Mouse (Mus musculus) small intestine, adult 2 months (tissue): ENCODE results near the gene Mdh2. TPM values are rescaled to one million over a fixed set of nuclear protein-coding genes. Genes with fewer than 3 reads are reported as not detected.
A peak's percentile ranks its signal among the peaks of the same experiment; 100 is the strongest.

Source experiments
- H3K27ac ChIP-seq: fragments of 200-500 bp; 2 replicates; pipeline ENCODE4 v1.5.1; 2012; ENCODE audit warnings: low read depth, low read length, control low read depth, inconsistent platforms; ENCODE audit not compliant: insufficient read depth
- H3K27me3 ChIP-seq: fragments of 200-500 bp; 2 replicates; pipeline ENCODE4 v1.6.1; 2012; ENCODE audit warnings: mild to moderate bottlenecking, moderate library complexity, low read length, inconsistent platforms; ENCODE audit not compliant: control insufficient read depth, insufficient read depth
- H3K36me3 ChIP-seq: fragments of 200-500 bp; 2 replicates; pipeline ENCODE4 v1.6.1; 2012; ENCODE audit warnings: mild to moderate bottlenecking, low read length, control low read depth, inconsistent platforms; ENCODE audit not compliant: control insufficient read depth, insufficient read depth
- H3K4me1 ChIP-seq: fragments of 200-500 bp; 2 replicates; pipeline ENCODE4 v1.6.1; 2012; ENCODE audit warnings: low read length, inconsistent platforms, mixed read lengths; ENCODE audit not compliant: control insufficient read depth, insufficient read depth, insufficient read length
- H3K4me3 ChIP-seq: fragments of 200-500 bp; 2 replicates; pipeline ENCODE4 v1.5.1; 2012; ENCODE audit warnings: low read depth, mild to moderate bottlenecking, control low read depth, inconsistent platforms, low read length, moderate library complexity
- CTCF ChIP-seq: fragments of 200-500 bp; IDR thresholded peaks from 2 replicates; pipeline ENCODE4 v1.5.1; 2012; ENCODE audit warnings: low read depth, mild to moderate bottlenecking, control low read depth, inconsistent platforms, low read length, moderate library complexity, mixed read lengths; ENCODE audit not compliant: insufficient replicate concordance, insufficient read length; ENCODE audit errors: extremely low read depth
- POLR2A ChIP-seq: fragments of 200-500 bp; IDR thresholded peaks from 2 replicates; pipeline ENCODE4 v1.6.1; 2012; ENCODE audit warnings: low read depth, mild to moderate bottlenecking, control low read depth, inconsistent platforms, low read length, moderate library complexity
- WGBS: fragments of 180-500 bp; shearing (Covaris S2); methylation state at CpG from one replicate; pipeline ENCODE4 v1.1.7; 2018; 5-methylcytosine and 5-hydroxymethylcytosine counted together
- polyA plus RNA-seq: library from polyadenylated mRNA; depleted of rRNA; stranded (reverse); fragments of >200 nt; gene quantifications from 2 replicates; pipeline ENCODE4 v1.2.3, GENCODE M21; 2012

The Mdh2 gene
- polyA plus RNA-seq, 1 experiment: 2,398 TPM

DNA sequence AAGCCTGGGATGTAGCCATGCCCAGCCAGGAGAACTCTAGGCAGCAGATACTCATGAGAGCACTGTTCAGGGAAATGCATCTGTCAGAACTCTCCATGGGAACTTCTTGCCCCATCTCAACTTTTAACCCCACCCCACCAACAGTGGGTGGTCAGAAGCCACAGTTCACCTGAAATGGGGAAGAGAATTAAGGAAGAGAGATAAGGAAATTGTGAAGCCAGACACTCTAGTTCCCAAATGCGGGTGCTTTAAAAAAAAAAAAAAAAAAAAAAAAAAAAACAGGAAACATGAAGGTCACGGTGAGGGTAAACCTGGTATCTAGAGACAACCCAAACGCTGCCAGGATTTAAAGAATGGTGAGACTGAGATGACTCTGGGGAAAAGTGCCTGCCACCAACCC, 5.8 kb upstream of the Mdh2 start:
- H3K4me1 ChIP-seq: peaks cover 16% of the 10 kb centered on the region; the same call in 1 of the 2 replicates
- H3K36me3 ChIP-seq: no peaks in the 10 kb centered on the region
- 11% methylated on average over 3 of the region's 3 CpGs for WGBS
- H3K27me3 ChIP-seq: no peaks in the 10 kb centered on the region
- TF ChIP-seq CTCF (no peak), POLR2A (no peak)
- H3K27ac ChIP-seq: peak overlapping the region; percentile 5; the same call in 1 of the 2 replicates
- no peak overlapping the region for H3K4me3 ChIP-seq

DNA sequence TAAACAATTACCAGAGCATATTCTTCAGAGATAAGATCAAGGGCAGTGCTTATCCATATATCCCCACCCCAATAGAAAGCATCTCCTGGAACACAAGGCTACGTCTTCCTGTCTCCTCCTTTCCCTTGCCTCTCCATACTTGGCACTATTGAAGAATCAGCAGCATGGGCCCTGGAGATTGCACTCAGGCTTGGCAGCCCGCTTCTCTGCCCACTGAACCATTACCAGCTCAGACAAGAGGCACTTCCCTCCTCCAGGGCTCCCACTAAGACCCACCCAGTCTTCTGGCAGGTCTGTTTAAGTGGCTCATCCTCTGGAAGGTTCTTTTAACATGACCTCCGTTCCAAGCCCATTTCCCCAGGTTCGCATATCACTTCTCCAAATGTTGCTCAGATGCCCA, 1.7 kb upstream of the Mdh2 start:
- H3K27ac ChIP-seq: peak overlapping the region; percentile 96
- H3K36me3 ChIP-seq: peaks cover 6% of the 10 kb centered on the region
- WGBS: 35% methylated on average over 4 of the region's 4 CpGs
- peaks cover 24% of the 10 kb centered on the region; the same call in 1 of the 2 replicates for H3K4me1 ChIP-seq
- H3K27me3 ChIP-seq: no peaks in the 10 kb centered on the region
- 0 out of 2 replicates have a peak overlapping the region, but pooled peaks have one; percentile 13 for H3K4me3 ChIP-seq
- TF ChIP-seq POLR2A: no peak

DNA sequence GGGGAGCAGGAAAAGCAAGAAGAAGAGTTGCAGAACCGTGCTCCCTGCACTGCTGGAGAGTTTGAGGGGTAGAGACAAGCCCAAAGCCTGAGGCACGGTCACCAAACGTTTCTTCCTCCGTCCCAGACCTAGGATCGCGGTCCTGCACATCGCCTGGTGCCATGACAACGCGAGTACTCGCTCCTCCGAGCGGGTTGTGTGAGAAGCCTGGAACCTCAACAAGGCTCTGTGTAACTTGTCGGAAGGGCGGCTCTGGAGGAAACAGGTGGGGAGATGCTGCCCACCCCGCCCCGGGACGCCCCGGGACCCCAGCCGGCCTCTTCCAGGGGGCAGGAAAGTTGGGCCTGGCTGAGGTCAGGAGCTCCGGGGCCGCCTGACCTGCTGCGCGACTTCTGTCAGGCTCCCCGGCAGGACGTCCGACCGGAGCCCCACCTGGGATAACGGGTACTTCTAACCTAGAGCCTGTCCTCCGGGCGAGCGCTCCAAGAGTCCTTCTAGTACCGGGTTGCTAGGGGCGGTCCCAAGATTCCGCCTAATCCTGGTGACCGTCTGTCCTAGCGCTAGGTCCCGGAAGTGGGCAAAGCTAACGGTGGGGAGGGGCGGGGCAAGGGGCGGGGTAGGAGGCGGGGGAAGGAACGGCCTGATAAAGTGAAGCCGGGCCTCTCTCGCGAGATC, 347 bp upstream of the Mdh2 start, which contains the start of gene Styxl1:
Gene Styxl1 (minus strand): TSS at position 590 of the 675 bp plus-strand sequence.
- under 1% methylated on average over 45 of the region's 45 CpGs for WGBS
- TF ChIP-seq CTCF: no peak
- no peak; the same call in 1 of the 2 replicates for TF ChIP-seq POLR2A
- Histone ChIP-seq H3K36me3 (peaks cover 11% of the 10 kb centered on the region), H3K4me1 (peaks cover 30% of the 10 kb centered on the region; the same call in 1 of the 2 replicates), H3K4me3 (peak within 1 kb of the TSS; percentile 85), H3K27me3 (no peaks in the 10 kb centered on the region), H3K27ac (peak within 1 kb of the TSS; percentile 96)

DNA sequence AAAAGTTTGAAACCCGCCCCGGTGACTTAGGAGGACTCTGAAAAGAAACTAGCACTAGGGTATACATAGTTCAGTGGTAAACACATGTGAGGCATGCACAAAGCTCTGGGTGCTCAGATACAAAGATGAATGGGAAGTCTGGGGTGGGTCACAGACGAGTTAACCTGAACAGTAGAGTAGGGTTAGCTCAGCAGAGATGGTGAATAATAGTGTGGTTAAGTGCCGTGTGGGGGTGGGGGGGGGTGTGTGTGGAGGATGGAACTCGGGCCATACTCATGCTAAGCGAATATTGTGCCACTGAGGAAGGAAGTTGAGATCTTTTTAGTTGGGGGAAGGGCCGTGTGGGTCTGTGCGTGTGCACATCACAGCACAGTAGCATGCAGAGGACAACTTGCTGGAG, 2.1 kb downstream of the Mdh2 start:
- Histone ChIP-seq H3K4me3 (peak overlapping the region; percentile 53), H3K27me3 (no peaks in the 10 kb centered on the region), H3K36me3 (peaks cover 33% of the 10 kb centered on the region), H3K4me1 (peaks cover 44% of the 10 kb centered on the region; the same call in 1 of the 2 replicates), H3K27ac (peak overlapping the region; percentile 93)
- TF ChIP-seq POLR2A (no peak), CTCF (no peak)
- 46% methylated on average over 8 of the region's 8 CpGs for WGBS

DNA sequence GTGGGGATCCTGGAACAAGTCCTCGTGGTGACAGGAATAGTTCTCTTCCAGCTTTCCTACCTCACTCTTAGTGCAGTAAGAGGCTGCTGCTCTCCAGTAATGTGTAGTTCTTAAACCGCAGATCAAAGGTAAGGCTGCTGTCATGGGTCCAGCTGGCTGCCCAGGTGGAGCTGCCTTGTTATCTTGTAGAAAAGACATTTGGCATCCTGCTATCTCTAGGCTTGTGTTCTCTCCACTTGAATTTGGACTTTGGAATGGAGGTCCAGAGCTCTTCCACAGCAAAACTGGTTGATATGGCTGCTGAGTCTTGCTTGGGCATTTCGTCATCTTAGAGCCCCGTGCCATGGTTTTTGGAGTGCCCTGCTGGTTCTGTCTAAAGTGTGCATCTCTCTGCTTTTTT, 4.6 kb downstream of the Mdh2 start:
- H3K27ac ChIP-seq: peak overlapping the region; percentile 93
- peaks cover 29% of the 10 kb centered on the region for H3K4me1 ChIP-seq
- TF ChIP-seq POLR2A (no peak), CTCF (no peak)
- peak overlapping the region; percentile 35 for H3K4me3 ChIP-seq
- H3K36me3 ChIP-seq: peaks cover 59% of the 10 kb centered on the region
- 20% methylated on average over 4 of the region's 4 CpGs for WGBS
- no peaks in the 10 kb centered on the region for H3K27me3 ChIP-seq

DNA sequence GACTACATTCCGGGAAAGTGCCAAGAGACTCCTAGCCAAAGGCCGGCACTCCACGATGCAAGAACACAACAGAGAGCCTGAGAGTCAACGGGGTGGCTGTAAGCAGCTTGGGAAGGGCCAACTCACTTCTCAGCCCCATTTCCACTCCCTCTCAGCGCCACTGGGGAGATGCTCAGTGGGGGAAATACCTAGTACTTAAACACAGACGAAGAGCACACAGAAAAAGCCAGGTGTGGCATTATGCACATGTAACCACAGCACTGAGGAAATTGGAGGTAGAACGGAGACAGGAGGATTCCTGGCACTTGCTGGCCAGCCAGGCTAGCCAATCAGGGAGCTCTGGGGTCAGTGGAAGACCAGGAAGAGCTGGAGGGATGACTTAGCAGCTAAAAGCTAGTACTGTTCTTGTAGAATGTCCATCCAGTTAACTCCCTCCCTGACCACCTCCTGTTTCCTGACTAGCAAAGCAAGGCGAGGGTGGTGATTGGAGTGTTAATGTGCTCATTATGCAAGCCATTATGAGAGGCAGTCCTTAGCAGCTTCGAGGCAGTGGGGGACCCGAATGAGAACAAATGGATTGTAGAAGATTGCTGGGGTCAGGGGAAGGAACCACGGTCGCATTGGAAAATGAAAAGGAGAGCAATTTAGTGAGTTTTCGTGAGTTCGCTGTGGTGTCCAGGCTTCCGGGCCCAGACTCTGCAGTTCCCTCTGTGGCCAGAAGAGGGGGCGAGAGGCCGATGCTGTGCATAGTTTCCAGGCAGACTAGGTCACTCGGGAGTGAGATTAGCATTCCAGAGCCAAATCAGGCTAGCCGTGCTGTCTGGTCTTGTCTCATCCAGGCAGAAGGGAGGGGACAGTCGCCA, 15.9 kb downstream of the Mdh2 start:
- 0 out of 2 replicates have a peak, but pooled peaks cover 2% of the 10 kb centered on the region for H3K4me1 ChIP-seq
- TF ChIP-seq POLR2A (no peak), CTCF (peak; percentile 97)
- peaks cover 31% of the 10 kb centered on the region for H3K36me3 ChIP-seq
- H3K27me3 ChIP-seq: no peaks in the 10 kb centered on the region
- 19% methylated on average over 20 of the region's 20 CpGs for WGBS
- H3K27ac ChIP-seq: no peak overlapping the region
- peak overlapping the region; percentile 43 for H3K4me3 ChIP-seq

DNA sequence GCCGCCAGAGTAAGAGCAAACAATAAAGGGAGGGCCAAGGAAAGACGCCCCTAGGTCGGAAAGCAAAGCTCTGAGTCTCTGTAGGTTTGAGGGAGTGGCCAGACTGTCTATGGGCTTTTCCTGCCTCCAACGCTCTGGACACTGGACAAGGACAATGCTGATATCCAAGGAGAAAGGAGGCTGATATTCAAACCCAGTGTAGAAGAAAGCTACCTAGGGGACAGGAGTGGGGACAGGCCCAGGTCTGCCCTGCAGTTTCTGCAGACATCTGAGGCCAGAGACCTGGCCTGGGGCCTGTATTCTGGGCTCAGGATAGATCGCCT, 16.5 kb downstream of the Mdh2 start:
- TF ChIP-seq CTCF (no peak), POLR2A (no peak)
- no peak overlapping the region for H3K27ac ChIP-seq
- peaks cover 25% of the 10 kb centered on the region for H3K36me3 ChIP-seq
- H3K4me3 ChIP-seq: no peak overlapping the region
- H3K27me3 ChIP-seq: no peaks in the 10 kb centered on the region
- H3K4me1 ChIP-seq: 0 out of 2 replicates have a peak, but pooled peaks cover 2% of the 10 kb centered on the region
- WGBS: 13% methylated on average over 5 of the region's 5 CpGs
